ENCODE assay signal across 20 mouse cellular contexts in the genomic region with DNA sequence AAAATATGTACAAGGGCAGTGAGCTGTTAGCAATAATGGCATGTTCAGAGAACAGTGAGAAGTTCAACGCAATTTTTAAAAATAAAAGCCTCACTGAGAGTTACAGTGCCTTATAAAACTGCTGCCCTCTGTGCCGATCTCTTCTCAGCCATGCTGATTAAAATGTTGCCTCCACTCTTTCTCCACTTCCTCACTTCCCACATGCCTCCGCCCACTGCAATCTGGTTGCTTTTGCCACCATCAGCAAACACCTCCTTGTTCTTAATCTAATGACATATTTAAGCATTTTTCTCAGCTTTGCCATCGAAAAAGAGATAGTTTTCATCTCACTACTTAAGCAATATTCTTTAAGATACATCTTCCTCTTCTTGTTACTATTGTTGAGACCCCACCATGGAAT.
DNase-seq lines count a peak whose midpoint lies in the region; TF ChIP-seq lines count a peak whose summit lies in the region.
"Had no signal": no experiment of that assay in that cellular context is flagged by ENCODE, and none has a peak within 500 bp of the region (broad histone marks: within the 10 kb centered on the region; RNA-seq: fewer than 3 reads in every experiment).

No protein-coding gene starts in this region.

- H3K4me3 ChIP-seq in gastrocnemius, adult 2 months = no peak overlapping the region
- H3K4me3 ChIP-seq: forebrain, embryonic 12.5 days; heart, adult 2 months; heart, embryonic 15.5 days; hindbrain, embryonic 12.5 days; kidney, embryonic 15.5 days; neural tube, embryonic 12.5 days; stomach, embryonic 15.5 days had no signal

- DNase-seq in frontal cortex, postnatal 25 days (ENCODE audit: low spot score in 2 of 2) = peak; percentile 21 to 42
- DNase-seq in layer of hippocampus, adult 8-10 months (ENCODE audit: low spot score in 2 of 2) = peak; percentile 76 to 79
- peak; percentile 45 to 85 for DNase-seq in left cerebral cortex, adult 9 months (ENCODE audit: low spot score in 2 of 2)
- peak; percentile 73 for DNase-seq in right cerebral cortex, postnatal 25 days
- no peak for DNase-seq in spleen, adult 12 weeks (ENCODE audit: low spot score)
- DNase-seq in lung, adult 18-20 months = no peak
- DNase-seq in gastrocnemius, adult 2 months = no peak
- DNase-seq: adrenal gland, postnatal 36 days; cerebellum, postnatal 10 days; embryo, embryonic 11 days; heart, adult 2 months; lung, adult 2 months; lung, postnatal 36 days; spleen, adult 18-20 months had no signal

- intact Hi-C loops in gastrocnemius, adult 2 months (cut with DNase I) = no loop called here

- TF ChIP-seq CTCF in gastrocnemius, adult 2 months (IDR thresholded peaks at IDR 0.05) = no peak

- no peak overlapping the region for H3K27ac ChIP-seq in gastrocnemius, adult 2 months
- H3K27ac ChIP-seq: forebrain, embryonic 12.5 days; heart, adult 2 months; heart, embryonic 15.5 days; hindbrain, embryonic 12.5 days; kidney, embryonic 15.5 days; neural tube, embryonic 12.5 days; stomach, embryonic 15.5 days had no signal

Comparison
In these comparisons a context has a peak if more than half of its experiments do, and no peak if none do; other contexts are left out.
1. DNase-seq: peak in frontal cortex, postnatal 25 days (2 of 2), layer of hippocampus, adult 8-10 months (2 of 2), left cerebral cortex, adult 9 months (2 of 2) and right cerebral cortex, postnatal 25 days (single experiment); none in spleen, adult 12 weeks (single experiment), lung, adult 18-20 months (0 of 2) and gastrocnemius, adult 2 months (single experiment).